Mouse (Mus musculus) C2C12 (cell line): ENCODE data around the gene Ttyh2.
A peak's percentile ranks its signal among the peaks of the same experiment; 100 is the strongest.

Experiments used
- CTCF ChIP-seq: IDR thresholded peaks from one replicate; pipeline ENCODE4 v1.5.1; 2011; ENCODE audit not compliant: control insufficient read depth, insufficient read depth, insufficient read length
- MAX ChIP-seq: IDR thresholded peaks from one replicate; pipeline ENCODE4 v1.6.1; 2011; ENCODE audit warnings: mild to moderate bottlenecking, control low read depth
- MYOD1 ChIP-seq: IDR thresholded peaks from one replicate; pipeline ENCODE4 v1.6.1; 2011; ENCODE audit warnings: low read depth; ENCODE audit not compliant: control insufficient read depth, insufficient read length
- MYOG ChIP-seq: IDR thresholded peaks from one replicate; pipeline ENCODE4 v1.6.1; 2011; ENCODE audit not compliant: control insufficient read depth, insufficient read length; ENCODE audit errors: extremely low read depth

- TF ChIP-seq MYOD1: peak; percentile 43
- TF ChIP-seq CTCF: no peak
- TF ChIP-seq MAX: peak; percentile 98
- no peak for TF ChIP-seq MYOG
These were observed 47.8 kb downstream of the Ttyh2 start for GRCm38 (mm10) chr11:114723030-114723429.
